Mouse (Mus musculus) CH12.LX (cell line): ENCODE data around the gene Matk.

Experiments
- CTCF ChIP-seq, 2 experiments: IDR thresholded peaks in 1 of 2; conservative IDR thresholded peaks in 1 of 2; 2 replicates each; pipeline ENCODE4 v1.5.1; 2011 to 2012; ENCODE audit warnings: low read depth in 2 of 2, low read length in 2 of 2, improper control_type of control experiment in 1 of 2, inconsistent platforms in 1 of 2, mild to moderate bottlenecking in 1 of 2, moderate library complexity in 1 of 2
- EP300 ChIP-seq: IDR thresholded peaks from 2 replicates; pipeline ENCODE4 v1.6.1; 2011; ENCODE audit warnings: low read length, improper control_type of control experiment
- JUN ChIP-seq: IDR thresholded peaks from 2 replicates; pipeline ENCODE4 v1.6.1; 2011; ENCODE audit warnings: low read depth, mild to moderate bottlenecking, low read length, improper control_type of control experiment, moderate library complexity; ENCODE audit not compliant: insufficient read depth
- MAZ ChIP-seq: IDR thresholded peaks from 2 replicates; pipeline ENCODE4 v1.6.1; 2012; ENCODE audit warnings: low read depth, mild to moderate bottlenecking, inconsistent platforms, low read length, improper control_type of control experiment, moderate library complexity
- MEF2A ChIP-seq: IDR thresholded peaks from 2 replicates; pipeline ENCODE4 v1.6.1; 2014; ENCODE audit warnings: low read depth, mild to moderate bottlenecking, inconsistent platforms, low read length, improper control_type of control experiment, borderline replicate concordance
- MXI1 ChIP-seq: IDR thresholded peaks from 2 replicates; pipeline ENCODE4 v1.6.1; 2011; ENCODE audit warnings: mild to moderate bottlenecking, low read depth, low read length, improper control_type of control experiment
- NELFE ChIP-seq: IDR thresholded peaks from 2 replicates; pipeline ENCODE4 v1.6.1; 2011; ENCODE audit warnings: low read depth, low read length, improper control_type of control experiment
- NRF1 ChIP-seq: IDR thresholded peaks from 2 replicates; pipeline ENCODE4 v1.6.1; 2014; ENCODE audit warnings: low read depth, mild to moderate bottlenecking, inconsistent platforms, low read length, improper control_type of control experiment, moderate library complexity
- POLR2A ChIP-seq: IDR thresholded peaks from 2 replicates; pipeline ENCODE4 v1.6.1; 2011; ENCODE audit warnings: low read depth, mild to moderate bottlenecking, improper control_type of control experiment, low read length
- POLR2AphosphoS2 ChIP-seq: IDR thresholded peaks from 2 replicates; pipeline ENCODE4 v1.6.1; 2011; ENCODE audit warnings: low read depth, low read length, improper control_type of control experiment
- USF1 ChIP-seq: IDR thresholded peaks from 2 replicates; pipeline ENCODE4 v1.6.1; 2014; ENCODE audit warnings: low read depth, mild to moderate bottlenecking, inconsistent platforms, low read length, improper control_type of control experiment
- ZKSCAN1 ChIP-seq: IDR thresholded peaks from 2 replicates; pipeline ENCODE4 v1.6.1; 2012; ENCODE audit warnings: low read depth, inconsistent platforms, low read length, improper control_type of control experiment, borderline replicate concordance
- ZMIZ1 ChIP-seq: IDR thresholded peaks from 2 replicates; pipeline ENCODE4 v1.6.1; 2012; ENCODE audit warnings: low read depth, mild to moderate bottlenecking, inconsistent platforms, low read length, improper control_type of control experiment
- ZNF384 ChIP-seq: IDR thresholded peaks from 2 replicates; pipeline ENCODE4 v1.6.1; 2012; ENCODE audit warnings: low read depth, low read length, improper control_type of control experiment, inconsistent platforms

- no peak for TF ChIP-seq POLR2A
- TF ChIP-seq NELFE = no peak
- TF ChIP-seq POLR2AphosphoS2 = no peak
- TF ChIP-seq JUN = no peak
- TF ChIP-seq MEF2A = no peak
- no peak for TF ChIP-seq EP300
- no peak for TF ChIP-seq CTCF (conservative IDR thresholded peaks at IDR 0.05 in 1 of 2, IDR thresholded peaks at IDR 0.05 in 1 of 2; ENCODE audit: low read depth in 2 of 2, low read length in 2 of 2)
- no peak for TF ChIP-seq MXI1
- TF ChIP-seq MAZ = no peak
- TF ChIP-seq ZMIZ1 = no peak
- TF ChIP-seq USF1 = no peak
- no peak for TF ChIP-seq ZKSCAN1
- TF ChIP-seq ZNF384 = no peak
- TF ChIP-seq NRF1 = no peak
Measured at GRCm38 (mm10) chr10:81216810-81217209, 35.9 kb upstream of the Matk start.
